Mouse (Mus musculus): Measurements from ENCODE around the gene Isy1. TPM values are rescaled to one million over a fixed set of nuclear protein-coding genes. Genes with fewer than 3 reads are reported as not detected.
"Not testable (repeated sequence)": the region's sequence is repeated elsewhere in the genome, so short reads cannot be mapped to it uniquely, and the experiment has no call there.

The Isy1 gene
- total RNA-seq, 4 experiments from 2014 or later, result 13.1 to 23.1 (median 18.4) TPM

DNA sequence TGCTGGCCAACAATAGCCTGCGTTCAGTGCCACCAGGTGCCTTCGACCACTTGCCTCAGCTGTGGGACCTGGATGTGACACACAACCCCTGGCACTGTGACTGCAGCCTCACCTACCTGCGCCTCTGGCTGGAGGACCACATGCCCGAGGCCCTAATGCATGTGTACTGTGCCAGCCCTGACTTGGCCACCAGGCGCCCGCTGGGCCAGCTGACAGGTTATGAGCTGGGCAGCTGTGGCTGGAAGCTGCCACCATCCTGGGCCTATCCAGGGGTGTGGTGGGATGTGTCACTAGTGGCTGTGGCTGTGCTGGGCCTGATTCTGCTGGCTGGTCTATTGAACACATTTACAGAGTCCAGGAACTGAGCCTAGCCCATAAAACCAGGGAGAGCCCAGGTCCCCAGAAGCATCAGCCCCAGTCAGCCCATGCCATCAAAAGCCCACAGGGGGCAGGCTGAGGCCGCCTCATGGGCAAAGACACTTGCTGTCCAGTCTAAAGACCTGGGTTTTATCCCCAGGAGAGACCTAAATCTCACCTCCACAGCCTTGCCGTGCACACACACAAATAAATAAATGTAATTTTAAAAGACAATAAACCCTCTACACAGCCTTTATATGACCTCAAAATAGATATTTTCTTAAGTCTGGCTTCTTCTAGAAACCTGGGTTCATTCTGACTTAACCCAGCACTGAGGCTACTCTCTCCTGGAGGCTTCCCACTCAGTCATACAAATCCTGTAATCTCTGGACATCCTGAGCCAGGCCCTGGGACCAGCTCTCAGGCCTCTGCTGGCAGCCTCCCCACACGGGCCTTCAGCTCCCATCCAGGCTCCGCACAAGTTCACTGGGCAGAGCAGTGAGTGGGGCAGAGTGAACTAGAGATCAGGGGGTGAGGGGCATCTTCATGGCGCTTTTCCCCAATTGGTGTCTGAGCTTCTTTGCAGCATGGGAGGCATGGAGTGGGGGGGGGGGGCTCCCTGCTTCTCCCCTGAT is 59.1 kb downstream of the Isy1 start:
- DNase-seq (ENCODE audit: low spot score in 2 of 2), result no peak

DNA sequence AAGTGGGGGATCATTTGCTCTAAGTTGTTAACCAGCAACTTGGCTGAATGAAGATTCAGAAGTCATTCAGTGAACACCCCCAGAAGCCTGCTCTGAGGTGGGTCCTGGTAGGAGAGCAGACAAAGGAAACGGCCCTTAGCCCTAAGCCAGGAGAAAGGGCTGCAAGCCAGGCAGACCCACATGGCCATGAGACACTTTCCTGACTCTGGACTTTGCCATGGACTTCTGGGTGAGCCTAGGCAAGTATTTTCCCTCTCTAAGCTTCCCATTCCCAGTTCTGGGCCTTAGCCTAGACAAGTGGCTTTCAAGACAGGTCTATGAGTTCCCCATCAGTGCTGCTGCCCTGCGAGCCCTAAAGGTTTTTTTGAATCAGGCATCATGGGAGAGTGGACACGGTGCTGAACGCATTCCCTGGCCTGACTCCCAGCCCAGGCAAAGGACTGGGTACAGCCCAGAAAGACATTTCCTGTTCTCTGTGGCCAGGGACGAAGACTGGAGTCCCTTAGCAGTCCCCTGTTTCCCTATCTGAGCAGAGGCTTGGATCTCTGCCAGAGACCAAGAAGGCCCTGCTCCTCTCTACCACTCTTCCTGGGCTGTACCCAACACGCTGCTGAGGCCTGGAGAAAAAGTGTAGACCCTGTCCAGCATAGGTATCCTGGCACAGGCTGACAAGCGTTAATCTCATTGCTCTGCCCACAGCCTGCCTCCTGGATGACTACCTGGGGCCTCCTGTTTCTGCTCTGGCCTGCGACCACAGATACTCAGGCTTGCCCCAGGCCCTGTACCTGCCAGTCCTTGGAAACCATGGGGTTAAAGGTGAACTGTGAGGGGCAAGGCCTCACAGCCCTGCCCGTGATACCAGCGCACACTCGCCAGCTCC is 60.1 kb downstream of the Isy1 start:
- DNase-seq (ENCODE audit: low spot score in 2 of 2), result no peak

DNA sequence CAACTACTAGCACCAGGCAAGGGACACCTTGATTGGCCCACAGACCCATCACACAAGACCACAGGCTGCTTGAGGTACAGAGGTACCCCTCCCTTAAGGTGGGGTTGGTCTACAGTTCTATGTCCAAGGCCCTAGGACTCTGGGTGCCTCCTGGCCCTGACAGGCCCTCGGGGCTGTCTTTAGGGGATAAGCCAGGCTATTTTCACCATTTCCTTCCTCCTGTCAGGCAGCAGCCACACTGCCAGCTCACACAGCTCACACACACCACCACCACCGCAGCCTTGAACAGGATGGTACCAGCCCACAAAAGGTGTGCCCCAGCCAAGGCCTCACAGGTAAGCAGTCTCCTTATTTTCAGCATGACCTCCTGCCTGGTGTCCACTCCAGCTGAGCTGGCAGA is 60.8 kb downstream of the Isy1 start, which contains the start of gene Gp9:
TSS of gene Gp9 (plus strand) at position 231 of the 400 bp plus-strand sequence.
- DNase-seq (ENCODE audit: low spot score in 2 of 2), result no peak

DNA sequence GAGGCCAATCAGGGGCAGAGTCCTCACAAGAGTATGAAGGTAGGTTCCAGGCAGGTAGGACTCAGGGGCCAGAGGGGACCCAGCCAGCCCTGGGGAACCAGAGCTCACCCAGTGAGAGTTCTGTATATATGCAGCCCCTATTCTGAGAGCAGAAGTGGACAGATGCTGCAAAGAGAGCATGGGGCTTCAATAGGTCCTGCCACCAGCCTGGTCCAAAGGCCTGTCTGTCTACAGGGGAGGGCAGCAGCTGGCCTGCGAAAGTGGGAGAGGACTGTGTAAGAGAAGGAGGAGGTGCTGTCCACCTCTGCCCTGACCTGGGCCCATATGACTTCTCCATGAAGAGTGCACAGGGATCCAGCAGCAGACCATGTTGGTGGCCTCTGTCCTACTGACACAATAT is 61.9 kb downstream of the Isy1 start:
- DNase-seq (ENCODE audit: low spot score in 2 of 2), result no peak

DNA sequence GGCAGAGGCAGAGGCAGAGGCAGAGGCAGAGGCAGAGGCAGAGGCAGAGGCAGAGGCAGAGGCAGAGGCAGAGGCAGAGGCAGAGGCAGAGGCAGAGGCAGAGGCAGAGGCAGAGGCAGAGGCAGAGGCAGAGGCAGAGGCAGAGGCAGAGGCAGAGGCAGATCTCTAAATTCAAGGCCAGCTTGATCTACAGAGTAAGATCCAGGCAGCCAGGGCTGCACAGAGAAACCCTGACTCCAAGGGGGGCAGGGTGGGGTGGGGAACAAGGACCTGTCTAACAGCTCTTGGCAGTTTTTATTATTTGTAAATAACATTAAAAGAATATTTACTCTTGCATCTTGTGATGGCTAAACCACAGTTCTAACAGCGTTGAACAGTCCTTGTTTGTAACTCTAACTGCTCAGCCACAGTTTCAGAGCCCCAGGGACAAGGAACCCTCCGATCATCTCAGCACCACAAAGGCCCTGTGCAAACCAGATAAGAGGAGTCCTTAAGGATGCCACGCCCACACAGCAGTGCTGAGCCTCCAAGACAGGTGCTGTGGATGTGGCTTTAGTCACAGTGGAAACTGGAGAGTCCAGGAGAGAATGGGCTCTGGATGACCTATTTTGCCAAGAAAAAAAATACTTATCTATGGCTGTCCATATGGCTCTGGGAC is 62.9 kb downstream of the Isy1 start:
- DNase-seq (ENCODE audit: low spot score in 2 of 2), result no peak

DNA sequence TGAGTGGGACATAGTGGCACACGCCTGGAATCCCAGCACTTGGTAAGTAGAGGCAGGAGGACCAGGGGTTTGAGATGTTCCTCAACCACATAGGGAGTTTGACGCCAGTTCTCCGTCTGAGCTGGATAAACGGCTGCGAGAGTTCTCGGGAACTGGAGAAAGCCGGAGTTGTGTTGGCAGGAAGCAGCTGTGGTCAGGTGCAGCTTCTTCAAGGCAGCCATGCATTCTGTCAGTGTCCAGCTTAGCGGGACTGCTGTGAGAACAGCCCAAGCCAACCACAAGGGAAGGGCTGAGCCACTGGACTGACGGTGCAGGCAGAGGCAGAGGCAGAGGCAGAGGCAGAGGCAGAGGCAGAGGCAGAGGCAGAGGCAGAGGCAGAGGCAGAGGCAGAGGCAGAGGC is 63.7 kb downstream of the Isy1 start:
- DNase-seq (ENCODE audit: low spot score in 2 of 2), result no peak

DNA sequence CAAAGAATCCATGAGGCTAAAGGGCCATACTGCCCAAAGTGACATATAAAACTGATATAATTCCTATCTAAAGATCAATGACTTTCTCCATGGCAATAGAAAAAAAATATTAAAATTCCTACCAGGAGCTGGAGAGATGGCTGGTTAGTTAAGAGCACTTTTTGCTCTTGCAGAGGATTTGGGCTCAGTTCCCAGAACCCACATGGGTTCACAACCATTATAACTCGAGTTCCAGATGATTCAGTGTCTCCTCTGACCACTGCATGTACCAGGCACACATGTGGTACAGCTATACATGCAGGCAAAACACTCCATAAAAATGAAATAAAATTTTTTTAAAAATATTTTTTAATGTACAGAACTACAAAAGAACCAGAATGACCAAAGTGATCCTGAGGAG is 64.1 kb downstream of the Isy1 start:
- no peak for DNase-seq (ENCODE audit: low spot score in 2 of 2)

DNA sequence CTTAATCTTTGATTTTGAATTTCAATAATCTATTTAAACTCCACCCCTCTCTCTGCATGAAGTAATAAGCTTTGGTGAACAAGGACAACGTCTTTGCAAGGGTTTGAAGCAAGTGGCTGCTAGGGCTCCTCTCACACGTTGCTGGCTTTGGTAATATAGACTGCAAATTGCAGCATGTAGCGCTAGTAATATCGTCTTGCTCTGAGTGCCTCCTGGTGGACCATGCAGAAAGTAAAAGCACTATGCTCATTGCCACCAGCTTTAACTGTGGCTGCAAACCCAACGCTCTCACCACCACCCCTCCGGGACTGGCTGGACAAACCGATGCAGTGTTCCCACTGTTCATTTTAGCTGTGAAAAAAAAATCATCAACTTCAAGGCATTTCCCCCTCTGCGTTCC is 68.0 kb downstream of the Isy1 start:
- DNase-seq (ENCODE audit: low spot score in 2 of 2), result no peak

DNA sequence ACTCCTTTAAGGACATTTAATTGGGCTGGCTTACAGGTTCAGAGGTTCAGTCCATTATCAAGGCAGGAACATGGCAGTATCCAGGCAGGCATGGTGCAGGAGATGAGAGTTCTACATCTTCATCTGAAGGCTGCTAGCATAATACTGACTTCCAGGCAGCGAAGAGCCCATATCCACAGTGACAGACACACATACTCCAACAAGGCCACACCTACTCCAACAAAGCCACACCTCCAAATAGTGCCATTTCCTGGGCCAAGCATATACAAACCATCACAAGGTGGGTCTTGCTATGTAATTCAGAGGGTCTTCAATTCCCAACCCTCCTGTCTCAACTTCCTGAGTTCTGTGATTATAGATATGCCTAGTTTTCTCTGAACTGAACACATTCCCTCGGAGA is 74.3 kb downstream of the Isy1 start:
- not testable (repeated sequence) for DNase-seq (ENCODE audit: low spot score in 2 of 2)

Other genes starting within 250 kb of the Isy1 start
- 1 to 10 TPM; 1.2 to 3.2 (median 1.5) TPM for gene Prokr1, start 248.1 kb downstream of the Isy1 start, total RNA-seq (2022)
- gene Aplf, start 166.6 kb downstream of the Isy1 start, total RNA-seq (2022), result 1 to 10 TPM; 2.3 to 3.1 (median 2.8) TPM
- under 1 TPM; 0.51 to 0.94 (median 0.78) TPM for gene Efcc1, start 107.9 kb downstream of the Isy1 start, total RNA-seq (2022)
- gene Gp9, start 60.7 kb downstream of the Isy1 start, total RNA-seq (2022), result not detected
- gene Rab43, start 26.6 kb downstream of the Isy1 start, total RNA-seq (2022), result 1 to 10 TPM; 3.6 to 5.4 (median 4.5) TPM
- 1 to 10 TPM in 1 of 4 experiments, under 1 TPM in 1, not detected in 2; 0.48 to 1.0 TPM for gene Gm45140, start 3.0 kb downstream of the Isy1 start, total RNA-seq (2022)
- 100 to 1,000 TPM; 567 to 637 (median 580) TPM for gene Cnbp, start 12.3 kb upstream of the Isy1 start, total RNA-seq (2022)
- 10 to 100 TPM; 26.5 to 33.6 (median 28.8) TPM for gene Copg1, start 49.0 kb upstream of the Isy1 start, total RNA-seq (2022)
- 1 to 10 TPM; 3.6 to 6.9 (median 6.6) TPM for gene Hmces, start 75.1 kb upstream of the Isy1 start, total RNA-seq (2022)
- gene H1fx, start 142.8 kb upstream of the Isy1 start, total RNA-seq (2022), result 1 to 10 TPM in 2 of 4 experiments, under 1 TPM in 1, not detected in 1; 0.34 to 1.9 (median 1.3) TPM
- gene Rab7, start 206.5 kb upstream of the Isy1 start, total RNA-seq (2022), result 100 to 1,000 TPM; 288 to 464 (median 323) TPM
- 100 to 1,000 TPM in 1 of 4 experiments, 10 to 100 TPM in 3; 67.2 to 101 (median 85.6) TPM for gene Rpn1, start 245.7 kb upstream of the Isy1 start, total RNA-seq (2022)